Mouse (Mus musculus): ENCODE data around the gene Trub1.

- TF ChIP-seq CTCF (IDR thresholded peaks at IDR 0.05; ENCODE audit: low read depth, low read length) (no peak), POLR2AphosphoS5 (IDR thresholded peaks at IDR 0.05; ENCODE audit: insufficient replicate concordance, low read depth, low read length) (no peak)
These were observed 44.8 kb upstream of the Trub1 start for GRCm38 (mm10) chr19:57407947-57408346.

Data from G1E (cell line).